Mouse (Mus musculus): Measurements from ENCODE around the gene Ikzf3. TPM values are rescaled to one million over a fixed set of nuclear protein-coding genes. Genes with fewer than 3 reads are reported as not detected.

The Ikzf3 gene
- polyA plus RNA-seq, 1 experiment: 104 TPM

DNA sequence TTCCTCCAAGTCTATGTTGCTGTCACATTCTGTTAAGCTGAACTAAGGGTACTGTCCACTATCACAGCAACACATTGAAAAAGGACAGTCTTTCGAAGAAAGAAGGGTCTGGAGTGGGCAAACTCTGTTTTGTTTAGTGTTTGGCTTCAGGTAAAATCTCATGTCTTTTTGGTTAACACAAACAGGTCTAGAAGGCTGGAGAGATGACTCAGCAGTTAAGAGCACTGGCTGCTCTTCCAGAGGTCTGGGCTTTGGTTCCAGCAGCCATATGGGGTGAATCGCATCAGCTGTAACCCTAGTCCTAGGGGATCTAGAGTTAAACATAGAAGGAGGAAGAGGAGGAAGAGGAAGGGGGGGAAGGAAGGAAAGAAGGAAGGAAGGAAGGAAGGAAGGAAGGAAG, 60.1 kb downstream of the Ikzf3 start:
- H3K4me1 ChIP-seq (ENCODE audit: control insufficient read depth, insufficient read depth, insufficient read length): no peaks in the 10 kb centered on the region; the same call in 1 of the 2 replicates
- no peak overlapping the region for H3K4me3 ChIP-seq (ENCODE audit: extremely low read depth, insufficient read depth, insufficient read length)
- DNase-seq (ENCODE audit: low read depth in 1 of 2, low spot score in 2 of 2): no peak
- TF ChIP-seq CTCF (IDR thresholded peaks at IDR 0.05; ENCODE audit: extremely low read depth, insufficient read depth, insufficient read length, insufficient replicate concordance): no peak
- TF ChIP-seq POLR2A (IDR thresholded peaks at IDR 0.05; ENCODE audit: low read depth, low read length): no peak
- peaks cover 40% of the 10 kb centered on the region for H3K36me3 ChIP-seq (ENCODE audit: control insufficient read depth, insufficient read depth, low read length)
- H3K27ac ChIP-seq (ENCODE audit: insufficient read depth, low read length): no peak overlapping the region
- WGBS: 88% methylated on average over 2 of the region's 2 CpGs
- H3K27me3 ChIP-seq (ENCODE audit: control insufficient read depth, insufficient read depth, low read length): no peaks in the 10 kb centered on the region

DNA sequence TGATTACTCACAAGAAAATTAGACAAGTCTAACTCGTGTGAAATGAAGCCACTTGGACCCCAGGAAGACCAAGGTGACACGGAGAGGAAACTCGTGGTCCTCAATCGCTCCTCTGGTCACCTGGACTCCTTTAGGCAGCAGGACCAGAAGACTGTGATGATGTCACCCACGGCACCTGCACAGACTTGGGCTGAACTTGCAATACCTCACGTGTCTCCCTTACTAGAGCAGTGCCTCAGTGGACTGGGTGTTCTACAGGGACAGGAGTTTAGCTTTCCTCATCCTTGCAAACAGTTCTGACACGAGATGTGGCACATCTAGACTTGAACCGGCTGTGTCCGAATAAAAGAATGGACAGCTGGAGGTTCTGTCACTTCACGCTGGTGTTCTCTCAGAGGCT, 63.8 kb downstream of the Ikzf3 start:
- WGBS: 78% methylated on average over 10 of the region's 10 CpGs
- no peak for DNase-seq (ENCODE audit: low read depth in 1 of 2, low spot score in 2 of 2)
- no peaks in the 10 kb centered on the region for H3K27me3 ChIP-seq (ENCODE audit: control insufficient read depth, insufficient read depth, low read length)
- no peak overlapping the region for H3K27ac ChIP-seq (ENCODE audit: insufficient read depth, low read length)
- peaks cover 17% of the 10 kb centered on the region; the same call in 1 of the 2 replicates for H3K4me1 ChIP-seq (ENCODE audit: control insufficient read depth, insufficient read depth, insufficient read length)
- H3K4me3 ChIP-seq (ENCODE audit: extremely low read depth, insufficient read depth, insufficient read length): no peak overlapping the region
- peaks cover 23% of the 10 kb centered on the region for H3K36me3 ChIP-seq (ENCODE audit: control insufficient read depth, insufficient read depth, low read length)
- no peak for TF ChIP-seq POLR2A (IDR thresholded peaks at IDR 0.05; ENCODE audit: low read depth, low read length)
- TF ChIP-seq CTCF (IDR thresholded peaks at IDR 0.05; ENCODE audit: extremely low read depth, insufficient read depth, insufficient read length, insufficient replicate concordance): no peak

DNA sequence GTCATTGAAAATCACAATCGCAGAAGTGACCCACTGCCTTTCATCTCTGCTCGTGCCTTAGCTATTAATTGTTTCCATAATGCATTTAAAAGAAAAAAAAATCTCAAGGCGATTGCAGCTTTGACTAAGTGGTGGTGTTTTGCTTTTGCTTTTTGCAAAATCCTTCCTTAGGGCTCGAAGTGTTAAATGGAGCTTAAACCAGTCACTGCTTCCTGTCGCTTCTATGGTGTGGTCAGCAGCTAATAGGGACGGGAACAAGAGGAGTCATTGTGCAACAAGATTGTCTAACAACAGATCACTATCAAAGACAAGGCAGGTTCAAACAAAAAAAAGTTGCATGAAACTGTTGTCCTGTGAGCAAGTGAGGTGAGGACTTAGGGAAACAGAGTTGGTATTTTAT, 64.6 kb downstream of the Ikzf3 start:
- 58% methylated on average over 6 of the region's 6 CpGs for WGBS
- TF ChIP-seq POLR2A (IDR thresholded peaks at IDR 0.05; ENCODE audit: low read depth, low read length) (no peak), CTCF (IDR thresholded peaks at IDR 0.05; ENCODE audit: extremely low read depth, insufficient read depth, insufficient read length, insufficient replicate concordance) (no peak)
- H3K36me3 ChIP-seq (ENCODE audit: control insufficient read depth, insufficient read depth, low read length): peaks cover 20% of the 10 kb centered on the region
- H3K27ac ChIP-seq (ENCODE audit: insufficient read depth, low read length): no peak overlapping the region
- no peaks in the 10 kb centered on the region for H3K27me3 ChIP-seq (ENCODE audit: control insufficient read depth, insufficient read depth, low read length)
- peaks cover 20% of the 10 kb centered on the region; the same call in 1 of the 2 replicates for H3K4me1 ChIP-seq (ENCODE audit: control insufficient read depth, insufficient read depth, insufficient read length)
- H3K4me3 ChIP-seq (ENCODE audit: extremely low read depth, insufficient read depth, insufficient read length): no peak overlapping the region
- no peak for DNase-seq (ENCODE audit: low read depth in 1 of 2, low spot score in 2 of 2)

DNA sequence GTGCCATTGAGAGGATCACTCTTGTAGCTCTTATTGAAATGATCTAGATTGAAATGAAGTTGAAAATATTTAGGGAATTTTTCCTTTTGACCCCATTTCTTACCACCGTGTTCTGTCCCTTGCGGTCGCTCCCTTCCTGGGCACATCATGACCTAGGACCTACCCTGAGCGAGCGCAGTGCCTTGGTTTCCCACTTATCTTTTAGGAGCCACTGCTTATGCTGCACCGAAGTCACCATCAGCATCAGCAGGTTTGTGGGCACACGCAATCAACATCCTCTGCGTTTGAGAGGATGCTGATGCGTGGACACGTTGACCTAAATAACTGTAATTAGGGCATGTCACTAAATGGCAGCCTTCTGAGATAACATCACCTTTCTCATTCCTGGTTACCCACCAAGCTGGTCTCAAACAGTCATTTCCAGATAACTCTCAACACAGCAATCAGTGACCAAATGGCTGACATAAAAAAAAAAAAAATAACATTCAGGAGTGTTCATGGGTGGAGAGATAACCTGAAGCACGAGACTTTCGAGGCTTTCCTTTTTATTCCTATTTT, 65.8 kb downstream of the Ikzf3 start:
- peak overlapping the region; percentile 67 for H3K27ac ChIP-seq (ENCODE audit: insufficient read depth, low read length)
- H3K4me3 ChIP-seq (ENCODE audit: extremely low read depth, insufficient read depth, insufficient read length): no peak overlapping the region
- DNase-seq (ENCODE audit: low read depth in 1 of 2, low spot score in 2 of 2): no peak
- TF ChIP-seq CTCF (IDR thresholded peaks at IDR 0.05; ENCODE audit: extremely low read depth, insufficient read depth, insufficient read length, insufficient replicate concordance): no peak
- TF ChIP-seq POLR2A (IDR thresholded peaks at IDR 0.05; ENCODE audit: low read depth, low read length): no peak
- peaks cover 11% of the 10 kb centered on the region for H3K36me3 ChIP-seq (ENCODE audit: control insufficient read depth, insufficient read depth, low read length)
- no peaks in the 10 kb centered on the region for H3K27me3 ChIP-seq (ENCODE audit: control insufficient read depth, insufficient read depth, low read length)
- 79% methylated on average over 12 of the region's 12 CpGs for WGBS
- peaks cover 20% of the 10 kb centered on the region; the same call in 1 of the 2 replicates for H3K4me1 ChIP-seq (ENCODE audit: control insufficient read depth, insufficient read depth, insufficient read length)

DNA sequence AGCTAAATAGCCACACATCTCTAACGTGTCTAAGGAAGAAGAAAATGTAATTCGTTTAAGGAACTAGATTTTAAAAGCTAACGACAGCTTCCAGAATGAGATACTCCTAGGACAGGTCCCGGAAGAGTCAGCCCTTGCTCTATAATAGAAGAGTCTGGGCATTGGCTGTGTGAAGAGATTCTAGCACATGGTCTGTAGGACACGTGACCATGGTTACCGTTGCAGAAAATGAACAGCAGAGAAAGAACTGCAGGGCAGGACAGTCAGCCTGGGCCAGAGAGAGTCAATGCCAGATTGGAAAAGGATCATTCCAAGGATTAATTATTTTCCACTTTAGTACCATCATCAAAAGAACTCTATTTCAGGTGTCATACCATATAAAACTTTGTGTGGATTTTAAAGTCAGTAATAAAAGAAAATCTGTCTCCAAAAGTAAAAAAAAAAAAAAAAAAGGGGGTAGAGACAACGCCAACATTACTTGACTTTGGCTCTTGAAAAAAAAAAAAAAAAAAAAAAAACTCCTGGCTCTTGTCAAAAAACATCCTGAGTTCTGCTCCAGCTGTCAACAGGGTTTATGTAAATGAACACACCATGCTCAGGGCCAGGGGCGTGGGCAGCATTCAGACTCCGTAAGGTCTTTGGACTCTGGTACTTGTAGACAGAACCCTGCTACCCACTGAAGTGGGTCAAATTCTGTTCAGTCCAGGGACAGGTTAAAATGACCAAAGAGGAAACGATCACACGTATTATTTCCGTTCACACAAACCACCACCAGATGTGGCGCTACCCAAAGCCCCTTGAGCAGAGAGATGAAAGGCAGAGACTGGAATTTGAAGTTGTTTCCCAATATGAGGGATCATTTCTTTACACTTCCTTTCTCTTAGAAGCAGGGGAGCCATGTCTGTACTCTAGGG, 66.5 kb downstream of the Ikzf3 start:
- H3K27me3 ChIP-seq (ENCODE audit: control insufficient read depth, insufficient read depth, low read length): no peaks in the 10 kb centered on the region
- TF ChIP-seq CTCF (IDR thresholded peaks at IDR 0.05; ENCODE audit: extremely low read depth, insufficient read depth, insufficient read length, insufficient replicate concordance): no peak
- TF ChIP-seq POLR2A (IDR thresholded peaks at IDR 0.05; ENCODE audit: low read depth, low read length): no peak
- no peak for DNase-seq (ENCODE audit: low read depth in 1 of 2, low spot score in 2 of 2)
- H3K4me1 ChIP-seq (ENCODE audit: control insufficient read depth, insufficient read depth, insufficient read length): peaks cover 20% of the 10 kb centered on the region; the same call in 1 of the 2 replicates
- peak overlapping the region; percentile 67 for H3K27ac ChIP-seq (ENCODE audit: insufficient read depth, low read length)
- H3K36me3 ChIP-seq (ENCODE audit: control insufficient read depth, insufficient read depth, low read length): peaks cover 8% of the 10 kb centered on the region
- no peak overlapping the region for H3K4me3 ChIP-seq (ENCODE audit: extremely low read depth, insufficient read depth, insufficient read length)
- 41% methylated on average over 13 of the region's 13 CpGs for WGBS

DNA sequence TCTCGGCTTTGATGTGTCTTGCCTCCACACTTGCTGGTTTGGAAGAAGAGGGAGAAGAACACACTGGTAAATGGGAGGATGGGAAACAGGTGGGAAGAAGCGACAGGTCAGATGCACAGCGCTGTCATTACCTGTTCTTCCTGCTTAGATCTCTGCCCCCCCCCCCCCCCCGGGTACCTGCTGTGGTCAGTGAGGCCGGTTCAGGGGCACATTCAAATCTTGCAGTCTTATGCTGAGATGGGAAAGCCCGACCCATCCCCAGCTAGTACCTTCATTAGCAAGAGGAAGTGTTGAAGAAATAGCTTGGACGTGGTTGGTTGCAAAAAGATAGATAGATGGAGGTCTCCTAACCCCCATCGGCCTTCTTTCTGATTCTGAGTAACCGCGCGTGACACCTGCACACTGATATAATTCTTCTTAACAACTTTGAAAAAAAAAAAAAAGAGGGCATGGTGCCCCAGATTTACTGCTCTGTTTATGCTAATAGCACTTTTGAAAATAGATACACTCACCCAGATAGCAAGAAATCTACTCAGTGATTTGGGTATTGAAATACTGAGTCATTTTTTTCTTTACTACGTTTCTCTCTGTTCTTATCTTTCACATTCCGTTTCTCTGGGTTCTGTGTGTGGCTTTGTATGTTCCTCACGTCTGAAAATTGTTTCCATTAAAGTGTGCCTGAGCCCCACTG, 68.7 kb downstream of the Ikzf3 start:
- TF ChIP-seq POLR2A (IDR thresholded peaks at IDR 0.05; ENCODE audit: low read depth, low read length): no peak
- no peak for TF ChIP-seq CTCF (IDR thresholded peaks at IDR 0.05; ENCODE audit: extremely low read depth, insufficient read depth, insufficient read length, insufficient replicate concordance)
- peak overlapping the region; percentile 74 for H3K27ac ChIP-seq (ENCODE audit: insufficient read depth, low read length)
- no peaks in the 10 kb centered on the region for H3K27me3 ChIP-seq (ENCODE audit: control insufficient read depth, insufficient read depth, low read length)
- H3K36me3 ChIP-seq (ENCODE audit: control insufficient read depth, insufficient read depth, low read length): peaks cover 10% of the 10 kb centered on the region; the same call in 1 of the 2 replicates
- H3K4me3 ChIP-seq (ENCODE audit: extremely low read depth, insufficient read depth, insufficient read length): peak overlapping the region; percentile 40
- DNase-seq (ENCODE audit: low read depth in 1 of 2, low spot score in 2 of 2): no peak
- H3K4me1 ChIP-seq (ENCODE audit: control insufficient read depth, insufficient read depth, insufficient read length): peaks cover 20% of the 10 kb centered on the region; the same call in 1 of the 2 replicates
- 45% methylated on average over 14 of the region's 14 CpGs for WGBS

Measured in spleen, adult 2 months (tissue).